Mouse (Mus musculus) limb, embryonic 11.5 days (tissue): ENCODE measurements around the gene Ttc23l. TPM values are rescaled to one million over a fixed set of nuclear protein-coding genes. Genes with fewer than 3 reads are reported as not detected.

Source experiments
- polyA plus RNA-seq: library from polyadenylated mRNA; unstranded; fragments of >200 nt; fragmentation: Nextera tagmentation; extraction: Ambion mirVana; gene quantifications from 2 replicates; pipeline ENCODE4 v1.2.1, GENCODE M21; 2014

Gene Ttc23l
- polyA plus RNA-seq, 1 experiment from 2014 or later, result not detected

Other genes starting within 250 kb of the Ttc23l start
- gene Gm21973, start 233.3 kb downstream of the Ttc23l start, polyA plus RNA-seq, result not detected in 2 replicates
- not detected in 2 replicates for gene Agxt2, start 200.1 kb downstream of the Ttc23l start, polyA plus RNA-seq
- gene Dnajc21, start 88.2 kb downstream of the Ttc23l start, polyA plus RNA-seq, result 18.3 and 20.8 TPM in 2 replicates
- 146 and 162 TPM in 2 replicates for gene Brix1, start 72.7 kb downstream of the Ttc23l start, polyA plus RNA-seq
- gene Rad1, start 72.7 kb downstream of the Ttc23l start, polyA plus RNA-seq, result 33.6 and 39.1 TPM in 2 replicates
- 70.8 and 71.9 TPM in 2 replicates for gene Rai14, start 156.0 kb upstream of the Ttc23l start, polyA plus RNA-seq